Mouse (Mus musculus) forebrain, embryonic 12.5 days (tissue): ENCODE results near the gene Dnttip2. TPM values are rescaled to one million over a fixed set of nuclear protein-coding genes. Genes with fewer than 3 reads are reported as not detected.
A peak's percentile ranks its signal among the peaks of the same experiment; 100 is the strongest.

Experiments
- microRNA counts: library from miRNA; unstranded; fragments of <30 nt; microRNA quantifications from one replicate; lab custom pipeline; 2017
- microRNA-seq: library from miRNA; unstranded; fragments of <30 nt; microRNA quantifications from one replicate; pipeline ENCODE4, GENCODE M21; 2017
- polyA plus RNA-seq: library from polyadenylated mRNA; unstranded; fragments of >200 nt; fragmentation: Nextera tagmentation; extraction: Ambion mirVana; gene quantifications from 2 replicates; pipeline ENCODE4 v1.2.1, GENCODE M21; 2016

Dnttip2 gene
- polyA plus RNA-seq, 1 experiment from 2014 or later, result 81.4 TPM

MicroRNAs within 50 kb of the gene (microRNA counts, 519-probe panel; counts per million panel counts)
- not detected for microRNA mmu-miR-760 (lab: Ali Mortazavi, UCI)

Small RNAs within 50 kb of the gene (microRNA-seq; reads per million reads assigned to microRNA genes)
- gene Gm22903 (not detected), gene Mir760 (457 reads per million, percentile 68 among the genes with 10 or more reads in this experiment)

Other genes starting within 250 kb of the Dnttip2 start
- gene Abca4, start 229.9 kb upstream of the Dnttip2 start, polyA plus RNA-seq, result 1.1 and 1.2 TPM in 2 replicates
- gene Gclm, start 28.8 kb upstream of the Dnttip2 start, polyA plus RNA-seq, result 61.3 and 64.6 TPM in 2 replicates
- gene Bcar3, start 19.7 kb downstream of the Dnttip2 start, polyA plus RNA-seq, result 10.9 and 11.0 TPM in 2 replicates